Mouse (Mus musculus) forebrain, embryonic 11.5 days (tissue): ENCODE results near the gene Ophn1. TPM values are rescaled to one million over a fixed set of nuclear protein-coding genes. Genes with fewer than 3 reads are reported as not detected.

ENCODE experiments used
- ATAC-seq: fragments of 200-750 bp; cut with Nextera tagmentation; replicated peaks from 2 replicates; pipeline ENCODE4 v1.8.0; 2017; ENCODE audit warnings: moderate TSS enrichment; ENCODE audit not compliant: low FRiP score
- DNase-seq: peaks from one replicate; pipeline ENCODE4 v3.0.0-alpha.2; 2017; ENCODE audit warnings: low spot score
- H3K27ac ChIP-seq: fragments of 300-500 bp; sonication (generic); 2 replicates; pipeline ENCODE4 v1.5.1; 2014; ENCODE audit warnings: low read depth, low read length
- H3K27me3 ChIP-seq: fragments of 300-500 bp; sonication (generic); 2 replicates; pipeline ENCODE4 v1.6.1; 2014; ENCODE audit warnings: mild to moderate bottlenecking, low read length, mixed read lengths; ENCODE audit not compliant: control insufficient read depth, insufficient read depth
- H3K36me3 ChIP-seq: fragments of 300-500 bp; sonication (generic); 2 replicates; pipeline ENCODE4 v1.6.1; 2014; ENCODE audit warnings: mild to moderate bottlenecking, low read length, moderate library complexity, mixed read lengths; ENCODE audit not compliant: control insufficient read depth, insufficient read depth
- H3K4me1 ChIP-seq: fragments of 300-500 bp; sonication (generic); replicated peaks from 2 replicates; pipeline ENCODE4 v1.6.1; 2014; ENCODE audit warnings: low read length, mixed read lengths; ENCODE audit not compliant: control insufficient read depth, insufficient read depth
- H3K4me2 ChIP-seq: fragments of 300-500 bp; sonication (generic); 2 replicates; pipeline ENCODE4 v1.6.1; 2014; ENCODE audit warnings: low read depth, mild to moderate bottlenecking, low read length, moderate library complexity, mixed read lengths; ENCODE audit not compliant: severe bottlenecking
- H3K4me3 ChIP-seq: fragments of 300-500 bp; sonication (generic); 2 replicates; pipeline ENCODE4 v1.5.1; 2014; ENCODE audit warnings: low read depth, low read length
- H3K9ac ChIP-seq: fragments of 300-500 bp; sonication (generic); 2 replicates; pipeline ENCODE4 v1.6.1; 2014; ENCODE audit warnings: low read length
- H3K9me3 ChIP-seq: fragments of 300-500 bp; sonication (generic); 2 replicates; pipeline ENCODE4 v1.6.1; 2016; ENCODE audit warnings: low read length, mixed read lengths; ENCODE audit not compliant: control insufficient read depth
- WGBS: fragments of 180-500 bp; shearing (Covaris S2); extraction: QIAGEN DNeasy Blood & Tissue Kit; methylation state at CpG from one replicate; pipeline ENCODE4 v1.1.7; 2014; 5-methylcytosine and 5-hydroxymethylcytosine counted together
- polyA plus RNA-seq: library from polyadenylated mRNA; unstranded; fragments of >200 nt; fragmentation: Nextera tagmentation; extraction: Ambion mirVana; gene quantifications from 2 replicates; pipeline ENCODE4 v1.2.1, GENCODE M21; 2014

The Ophn1 gene
- polyA plus RNA-seq, 1 experiment from 2014 or later = 20.5 TPM

DNA sequence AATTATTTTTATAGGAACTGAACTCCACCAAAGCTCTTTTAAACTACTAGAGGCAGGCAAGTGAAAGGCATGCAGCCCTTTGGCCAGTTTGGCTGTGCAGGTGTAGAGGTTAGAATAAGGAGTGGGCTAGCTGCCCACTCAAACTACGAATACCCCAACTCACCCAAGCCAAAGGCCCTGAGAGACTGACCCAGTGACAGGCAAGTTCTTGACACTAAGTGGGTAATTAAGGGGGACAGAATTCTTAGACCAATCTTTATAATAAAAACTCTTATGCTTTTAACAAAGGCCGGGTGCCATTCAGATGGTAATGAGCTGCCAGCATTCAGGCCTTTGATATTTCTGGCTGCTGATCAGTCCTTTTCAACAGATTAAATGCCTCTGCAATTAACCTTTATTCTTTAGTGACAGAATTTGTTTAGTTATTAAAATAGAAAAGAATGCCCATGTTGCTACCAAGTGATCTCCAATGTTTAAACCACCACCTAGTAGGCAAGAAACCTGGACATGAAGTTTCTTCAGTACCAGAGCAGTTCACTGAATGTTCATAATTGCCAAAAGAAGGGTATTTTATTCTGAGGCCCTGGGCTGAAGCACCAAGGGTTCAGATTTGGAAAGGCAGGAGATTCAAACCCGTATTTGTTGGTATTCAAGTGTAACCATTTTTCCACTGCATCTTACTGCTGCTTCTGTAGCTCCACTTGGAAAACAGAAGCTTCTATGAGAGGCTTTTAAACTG, 262.0 kb downstream of the Ophn1 start:
- H3K36me3 ChIP-seq = no peaks in the 10 kb centered on the region
- DNase-seq = peak; percentile 47
- 36% methylated on average over 3 of the region's 3 CpGs for WGBS

DNA sequence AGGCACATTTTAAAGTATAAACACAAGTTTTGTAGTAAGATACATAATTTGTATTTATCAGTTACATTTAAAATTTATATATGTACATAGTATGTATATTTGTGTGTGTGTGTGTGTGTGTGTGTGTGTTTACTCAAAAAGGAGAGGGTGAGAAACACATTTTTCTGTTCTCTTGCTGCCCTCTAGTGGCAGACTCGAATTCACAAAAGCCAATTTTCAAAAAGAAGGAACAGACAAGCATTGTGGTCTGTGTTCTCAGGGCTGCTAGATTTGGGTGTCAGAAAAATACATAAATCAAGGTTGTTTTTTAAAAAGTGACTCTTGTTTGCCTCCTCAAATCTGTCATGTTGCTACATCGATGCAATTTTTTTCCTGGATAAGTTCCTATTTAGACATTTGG, 272.0 kb downstream of the Ophn1 start:
- no peak for DNase-seq

More for the DNA sequence above, 262.0 kb downstream of the Ophn1 start:
- Histone ChIP-seq H3K4me1 (no peaks in the 10 kb centered on the region), H3K9me3 (no peaks in the 10 kb centered on the region), H3K27me3 (peaks cover 2% of the 10 kb centered on the region; the same call in 1 of the 2 replicates), H3K27ac (no peak overlapping the region), H3K9ac (no peak overlapping the region), H3K4me2 (no peak overlapping the region), H3K4me3 (no peak overlapping the region)
- ATAC-seq = peak; percentile 82

DNA sequence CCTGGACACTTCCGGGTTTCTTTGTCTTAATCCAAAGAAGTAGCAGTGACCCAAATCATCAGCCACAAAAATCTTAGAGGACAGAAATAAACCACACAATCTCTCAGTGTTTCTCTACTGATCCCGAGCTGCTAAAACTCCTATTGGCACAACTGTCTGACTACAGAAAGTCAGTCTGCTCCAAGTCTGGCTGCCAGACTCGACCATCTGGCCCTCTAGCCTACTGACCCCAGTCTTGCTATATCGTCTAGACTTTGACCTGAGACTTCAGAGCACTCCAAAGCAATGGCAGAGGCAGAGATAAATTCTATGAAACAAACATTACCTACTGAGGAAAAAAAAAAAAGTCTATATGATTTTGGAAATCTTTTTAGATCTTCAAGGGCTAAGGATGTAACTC, 273.4 kb downstream of the Ophn1 start:
- DNase-seq = no peak
- WGBS = 79% methylated on average over 4 of the region's 4 CpGs
- H3K4me3 ChIP-seq = no peak overlapping the region

More for the DNA sequence above, 272.0 kb downstream of the Ophn1 start:
- H3K27ac ChIP-seq = no peak overlapping the region
- H3K4me1 ChIP-seq = no peaks in the 10 kb centered on the region
- no peaks in the 10 kb centered on the region for H3K9me3 ChIP-seq
- no peaks in the 10 kb centered on the region for H3K36me3 ChIP-seq
- no peak for ATAC-seq
- H3K9ac ChIP-seq = no peak overlapping the region
- H3K4me3 ChIP-seq = no peak overlapping the region
- WGBS = 2% methylated on average over 2 of the region's 2 CpGs
- no peaks in the 10 kb centered on the region for H3K27me3 ChIP-seq
- H3K4me2 ChIP-seq = no peak overlapping the region

DNA sequence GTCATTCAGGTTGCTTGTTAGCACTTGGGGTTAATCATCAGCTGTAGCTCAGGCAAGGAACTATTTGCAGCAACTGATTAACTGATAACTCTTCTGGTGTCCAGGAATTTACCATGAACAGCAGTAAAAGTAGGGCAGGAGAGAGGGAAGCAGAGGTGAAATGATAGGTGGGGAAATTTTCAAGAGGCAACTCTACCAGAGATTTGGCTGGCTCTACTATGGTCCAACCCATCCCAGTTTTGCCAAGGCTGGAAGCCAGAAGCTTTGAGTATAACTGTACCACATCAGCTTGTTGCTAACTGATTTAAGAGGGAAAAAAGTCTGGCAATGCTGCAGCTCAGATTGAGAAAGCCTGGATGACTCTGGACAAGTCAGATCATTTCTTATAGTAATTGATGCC, 316.6 kb downstream of the Ophn1 start:
- H3K4me3 ChIP-seq = no peak overlapping the region
- no peaks in the 10 kb centered on the region for H3K9me3 ChIP-seq
- no peaks in the 10 kb centered on the region for H3K4me1 ChIP-seq
- H3K27me3 ChIP-seq = no peaks in the 10 kb centered on the region
- H3K9ac ChIP-seq = no peak overlapping the region
- DNase-seq (no peak), ATAC-seq (no peak)
- H3K27ac ChIP-seq = no peak overlapping the region
- H3K36me3 ChIP-seq = no peaks in the 10 kb centered on the region
- H3K4me2 ChIP-seq = no peak overlapping the region

More for the DNA sequence above, 273.4 kb downstream of the Ophn1 start:
- no peaks in the 10 kb centered on the region for H3K36me3 ChIP-seq
- H3K4me2 ChIP-seq = no peak overlapping the region
- no peak overlapping the region for H3K27ac ChIP-seq
- H3K9ac ChIP-seq = no peak overlapping the region
- H3K27me3 ChIP-seq = no peaks in the 10 kb centered on the region
- H3K4me1 ChIP-seq = no peaks in the 10 kb centered on the region
- ATAC-seq = no peak
- no peaks in the 10 kb centered on the region for H3K9me3 ChIP-seq

DNA sequence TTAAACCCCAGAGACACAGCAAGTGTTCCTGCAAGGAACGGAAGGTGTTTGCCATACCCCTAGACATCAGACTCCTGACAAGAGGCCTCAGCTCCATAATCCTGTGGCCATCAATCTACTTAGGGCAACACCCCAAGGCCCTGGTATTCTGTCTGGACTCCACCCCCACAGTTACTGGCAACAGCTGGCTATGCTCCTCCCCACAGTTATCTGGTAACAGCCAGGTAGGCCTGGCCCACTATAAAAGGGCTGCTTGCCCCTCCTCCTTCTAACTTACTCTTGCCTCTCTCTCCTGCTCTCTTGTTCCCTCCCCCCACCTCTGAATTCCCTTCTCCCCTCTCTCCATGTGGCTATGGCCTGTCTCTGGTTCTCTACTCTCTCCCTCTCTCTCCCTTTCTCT, 344.4 kb downstream of the Ophn1 start:
- Histone ChIP-seq H3K4me1 (no peaks in the 10 kb centered on the region), H3K9me3 (no peaks in the 10 kb centered on the region), H3K36me3 (no peaks in the 10 kb centered on the region), H3K27ac (no peak overlapping the region), H3K4me3 (no peak overlapping the region), H3K27me3 (no peaks in the 10 kb centered on the region), H3K9ac (no peak overlapping the region), H3K4me2 (no peak overlapping the region)
- WGBS = 93% methylated on average over 1 of the region's 1 CpGs
- DNase-seq (no peak), ATAC-seq (no peak)

DNA sequence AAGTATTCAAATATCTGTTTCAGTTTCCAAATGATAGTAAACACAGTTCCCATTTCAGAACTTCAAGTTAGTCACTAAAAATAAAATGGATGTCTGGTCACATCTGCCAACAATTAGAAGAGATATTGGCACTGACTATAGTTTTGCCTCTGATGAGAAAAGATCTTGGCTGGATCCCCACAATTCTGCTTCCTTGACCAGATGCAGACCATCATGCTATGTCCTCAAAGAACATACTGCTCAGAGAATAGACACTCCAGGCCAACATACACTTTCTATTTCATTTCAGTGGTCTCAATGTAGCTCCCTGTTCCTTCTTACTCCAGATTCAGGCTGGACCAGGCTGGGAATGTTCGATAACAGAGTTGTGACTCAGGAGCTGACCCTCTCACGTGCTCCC, 375.5 kb downstream of the Ophn1 start:
- 91% methylated on average over 2 of the region's 2 CpGs for WGBS
- Histone ChIP-seq H3K4me3 (no peak overlapping the region), H3K4me2 (no peak overlapping the region), H3K27ac (no peak overlapping the region), H3K4me1 (no peaks in the 10 kb centered on the region), H3K9me3 (no peaks in the 10 kb centered on the region), H3K36me3 (no peaks in the 10 kb centered on the region), H3K9ac (no peak overlapping the region), H3K27me3 (no peaks in the 10 kb centered on the region)
- DNase-seq (no peak), ATAC-seq (no peak)

DNA sequence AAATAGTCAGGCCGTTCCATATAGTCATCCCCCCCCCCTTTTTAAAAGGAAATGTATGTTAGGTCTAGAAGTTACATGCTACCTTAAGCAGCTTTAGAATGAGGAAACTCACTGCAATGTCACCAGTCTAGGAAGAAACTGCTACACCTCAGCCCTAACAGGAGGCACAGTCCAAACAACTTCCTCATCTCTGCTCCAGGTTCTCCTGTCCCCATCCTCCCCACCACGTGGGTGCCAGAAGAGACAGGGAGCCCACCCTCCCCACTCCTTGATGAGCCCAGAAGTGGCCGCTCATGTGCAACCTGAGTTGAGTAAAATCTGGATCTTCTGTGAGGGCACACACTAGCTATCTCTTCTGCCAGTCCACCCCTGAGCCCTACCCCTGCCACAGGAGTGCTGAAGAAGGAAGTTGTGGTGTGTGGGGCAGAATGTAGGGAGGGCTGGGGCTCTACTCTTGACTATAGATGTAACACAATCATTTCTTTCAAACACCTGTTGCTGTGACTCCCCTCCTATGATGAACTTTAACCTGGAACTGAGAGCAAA, 376.4 kb downstream of the Ophn1 start:
- no peaks in the 10 kb centered on the region for H3K36me3 ChIP-seq
- no peak for ATAC-seq
- no peak overlapping the region for H3K4me2 ChIP-seq
- DNase-seq = no peak
- WGBS = 68% methylated on average over 3 of the region's 3 CpGs
- H3K9me3 ChIP-seq = no peaks in the 10 kb centered on the region
- no peak overlapping the region for H3K9ac ChIP-seq
- H3K4me3 ChIP-seq = no peak overlapping the region
- no peaks in the 10 kb centered on the region for H3K27me3 ChIP-seq
- no peaks in the 10 kb centered on the region for H3K4me1 ChIP-seq
- no peak overlapping the region for H3K27ac ChIP-seq
